Mouse (Mus musculus) megakaryocyte, adult 5-6 weeks (primary cell): ENCODE data around the gene Uts2r. TPM values are rescaled to one million over a fixed set of nuclear protein-coding genes. Genes with fewer than 3 reads are reported as not detected.

Experiments
- ATAC-seq: 2 replicates; pipeline ENCODE4 v1.8.0; 2016; ENCODE audit warnings: mild to moderate bottlenecking, inconsistent platforms; ENCODE audit not compliant: poor library complexity, severe bottlenecking
- total RNA-seq, 2 experiments: library from RNA; stranded (forward) in 1 of 2; stranded (reverse) in 1 of 2; fragments of 153-499, 151-499 nt in 1 of 2; fragments of 221-1000, 200-1000 nt in 1 of 2; gene quantifications; 2 replicates each; pipeline versions ENCODE4 v1.2.3 to v1.2.4; 2015 to 2017

Gene Uts2r
- total RNA-seq (2015), result not detected in 2 replicates
- not detected in 2 replicates for total RNA-seq (2017)

DNA sequence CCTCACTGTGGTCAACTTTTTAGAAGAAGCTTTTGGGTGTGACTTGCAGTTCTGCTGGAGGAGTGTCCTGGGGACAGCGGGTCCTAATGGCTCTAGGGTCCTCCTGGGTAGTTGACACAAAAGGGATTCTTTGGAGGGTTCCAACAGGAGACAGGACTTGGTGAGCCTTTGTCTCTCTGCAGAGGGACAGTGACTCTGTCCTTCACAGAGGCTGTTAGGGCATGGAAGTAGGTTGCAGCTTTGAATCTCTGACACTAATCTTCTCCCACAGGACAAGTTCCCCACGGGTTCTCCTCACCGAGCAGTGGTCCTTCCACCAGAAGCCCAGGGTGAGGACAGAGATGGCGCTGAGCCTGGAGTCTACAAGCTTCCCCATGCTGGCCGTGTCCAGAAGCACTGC is at the start of gene Uts2r:
TSS of gene Uts2r (plus strand) at position 301 of the 400 bp plus-strand sequence.
- no peak for ATAC-seq

DNA sequence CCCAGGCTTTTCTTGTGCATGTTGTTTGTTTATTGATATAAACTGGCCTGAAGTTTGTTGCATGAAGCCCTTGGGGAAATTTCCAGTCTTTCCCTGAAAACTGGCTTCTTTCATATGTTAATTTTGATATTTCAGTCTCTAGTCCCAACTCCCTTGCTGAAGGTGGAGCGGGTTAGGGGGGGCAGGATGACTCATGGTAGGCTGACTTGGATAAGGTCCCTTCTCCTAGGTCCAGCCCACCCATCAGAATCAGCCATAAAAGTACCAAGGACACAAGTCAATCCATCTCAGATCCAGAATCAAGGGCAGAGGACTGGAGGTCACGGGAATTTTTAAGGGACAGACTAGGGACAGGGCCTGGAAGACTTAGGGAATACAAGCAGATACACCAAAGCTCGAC is 49.0 kb upstream of the Uts2r start:
- no peak for ATAC-seq

DNA sequence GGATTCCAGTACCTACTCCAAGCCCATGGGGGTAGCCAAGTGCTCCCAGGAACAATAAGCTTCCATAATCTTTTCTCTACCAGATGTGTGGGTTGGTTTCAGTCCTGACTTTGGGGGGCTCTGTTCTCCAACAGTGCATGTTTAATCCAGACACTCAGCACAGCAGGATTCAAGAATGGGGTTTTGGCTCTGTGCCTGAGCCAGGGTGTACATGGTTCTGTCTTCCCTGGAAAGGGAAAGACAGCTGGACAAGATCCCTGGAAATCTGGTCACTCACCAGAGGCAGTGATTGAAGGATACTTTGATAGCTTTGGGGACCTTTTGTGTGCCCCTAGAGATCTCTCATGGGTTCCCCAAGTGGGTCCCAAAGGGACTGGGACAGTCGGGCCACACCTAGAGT is 48.5 kb upstream of the Uts2r start:
- no peak for ATAC-seq

DNA sequence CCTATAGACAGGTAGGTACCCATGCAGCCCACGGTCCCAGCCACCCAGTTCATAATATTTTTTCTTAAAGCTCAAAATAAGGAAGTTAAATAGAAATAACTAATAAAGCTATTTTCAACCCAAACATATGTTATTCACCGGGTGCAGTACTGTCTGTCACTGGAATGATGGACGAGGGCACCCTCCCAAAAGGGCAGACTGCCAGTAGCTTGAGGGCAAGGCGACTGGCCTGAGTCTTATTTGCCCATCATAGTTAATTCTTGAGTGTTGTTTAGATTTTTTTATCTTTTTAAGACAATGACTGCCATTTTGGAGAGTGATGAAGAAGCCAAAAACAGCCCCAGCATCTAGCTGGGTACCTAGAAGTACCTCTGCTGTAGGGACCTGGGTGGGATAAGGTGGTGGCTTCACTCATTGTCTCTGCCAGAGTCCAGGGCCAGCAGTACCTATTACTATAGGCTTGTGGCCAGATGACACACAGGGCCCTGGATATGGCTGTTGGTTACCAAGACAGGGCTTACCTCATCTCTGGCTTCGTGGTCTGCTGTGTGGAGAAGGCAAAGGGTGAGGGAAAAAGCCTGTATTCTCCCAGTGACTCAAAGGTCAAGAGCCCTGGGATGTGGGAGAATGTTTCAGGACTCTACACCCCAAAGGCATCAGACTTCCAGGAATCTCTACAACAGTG is 47.8 kb upstream of the Uts2r start:
- ATAC-seq, result no peak

DNA sequence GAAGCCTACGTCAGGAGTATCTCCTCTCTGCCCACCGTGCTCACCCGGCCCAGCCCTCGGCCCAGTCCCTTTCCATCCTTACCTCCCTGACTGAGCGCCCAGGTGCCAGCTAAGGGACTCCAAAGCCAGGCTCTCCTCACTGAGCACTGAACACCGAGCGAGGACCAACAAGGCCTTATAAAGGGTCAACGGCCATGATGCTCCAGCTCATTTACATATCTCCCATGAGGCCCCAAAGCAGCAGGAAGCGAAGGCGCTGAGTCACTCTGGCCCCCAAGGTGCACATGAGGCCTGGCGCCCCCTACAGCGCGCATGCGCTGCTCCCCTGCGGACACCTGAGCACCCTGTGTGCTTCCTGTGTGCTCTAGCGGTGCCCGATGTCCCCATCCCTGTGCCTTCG is 42.0 kb upstream of the Uts2r start:
- ATAC-seq, result no peak

DNA sequence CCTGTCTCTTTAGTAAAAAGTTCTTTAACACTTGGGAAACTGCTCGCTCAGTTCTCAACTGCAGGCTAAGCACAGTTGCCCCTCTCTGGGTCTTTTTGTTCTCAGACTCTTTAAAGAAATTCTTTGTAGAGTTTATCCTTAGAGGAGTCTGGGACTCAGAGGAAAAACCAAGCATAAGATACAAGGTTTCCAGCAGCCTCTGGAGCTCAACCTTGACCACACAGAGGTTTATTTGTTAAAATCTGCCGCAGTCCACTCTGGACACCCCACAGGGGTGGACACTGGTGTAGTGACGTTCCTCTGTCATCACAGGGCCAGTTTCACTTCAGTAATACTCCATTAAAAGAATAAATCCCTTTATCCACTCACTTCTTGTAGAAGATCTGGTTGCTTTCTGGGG is 41.5 kb upstream of the Uts2r start, which contains the start of gene Tex19.2:
TSS of gene Tex19.2 (minus strand) at position 101 of the 400 bp plus-strand sequence.
- no peak for ATAC-seq

DNA sequence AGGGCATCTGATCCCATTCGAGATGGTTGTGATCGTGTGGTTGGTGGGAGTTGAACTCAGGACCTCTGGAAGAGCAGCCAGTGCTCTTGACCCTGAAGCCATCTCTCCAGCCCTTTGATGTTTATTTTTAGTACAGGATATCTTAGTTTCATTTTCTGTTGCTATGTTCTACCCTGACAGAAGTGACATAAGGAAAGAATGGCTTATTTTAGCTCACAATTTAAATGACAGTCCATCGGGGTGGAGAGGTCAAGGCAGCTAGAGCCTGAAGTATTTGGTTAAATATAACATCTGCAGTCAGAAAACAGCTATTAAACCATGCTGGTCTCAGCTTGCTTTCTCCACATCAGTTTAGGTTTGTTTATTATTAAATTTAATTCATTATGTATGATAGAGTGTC is 38.9 kb upstream of the Uts2r start:
- ATAC-seq, result no peak

DNA sequence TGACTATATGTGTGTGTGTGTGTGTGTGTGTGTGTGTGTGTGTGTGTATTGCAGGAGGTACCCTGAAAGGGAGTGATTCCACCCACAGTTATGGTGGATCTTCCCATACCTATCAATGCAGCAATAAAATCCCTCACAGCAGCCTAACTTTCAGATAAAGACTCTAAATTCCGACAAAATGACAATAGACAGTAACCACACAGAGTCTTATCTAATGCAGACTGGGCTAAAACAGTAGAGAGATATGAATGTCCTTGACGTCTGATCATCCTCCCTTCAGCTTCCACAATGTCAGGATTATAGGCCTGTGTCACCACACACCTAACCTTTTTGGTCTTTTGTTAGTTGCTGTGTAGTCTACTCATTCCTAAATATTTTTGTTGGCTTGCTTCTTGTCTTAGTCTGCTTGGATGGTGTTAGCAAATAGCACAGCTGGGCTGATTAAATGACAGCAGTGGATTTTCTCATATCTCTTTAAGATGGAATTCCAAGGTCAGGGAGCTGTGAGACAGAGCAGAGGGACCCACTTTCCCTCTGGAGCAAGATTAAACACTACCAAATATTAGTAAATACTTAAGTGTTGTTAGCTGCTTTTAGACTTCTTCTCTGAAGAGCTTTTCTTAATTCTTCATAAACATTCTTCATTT is 37.9 kb upstream of the Uts2r start:
- no peak for ATAC-seq

DNA sequence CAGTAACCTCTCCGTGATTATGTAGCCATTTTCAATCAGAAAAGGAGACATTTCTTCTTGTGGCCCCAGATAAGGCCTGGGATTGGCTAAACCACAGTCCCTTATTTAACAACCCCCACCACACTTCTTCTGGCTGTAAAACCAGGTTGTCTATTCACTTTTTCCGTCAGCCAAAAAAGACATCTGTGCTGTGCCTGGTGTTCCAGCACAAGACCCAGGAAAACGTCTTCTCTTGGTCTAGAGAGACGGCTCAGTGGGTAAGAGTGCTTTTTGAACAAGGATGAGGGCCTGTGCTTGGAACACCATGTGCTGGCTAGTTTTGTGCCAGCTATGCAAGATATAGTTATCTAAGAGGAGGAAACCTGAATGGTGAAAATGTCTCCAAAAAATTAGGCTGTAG is 36.6 kb upstream of the Uts2r start:
- no peak for ATAC-seq

DNA sequence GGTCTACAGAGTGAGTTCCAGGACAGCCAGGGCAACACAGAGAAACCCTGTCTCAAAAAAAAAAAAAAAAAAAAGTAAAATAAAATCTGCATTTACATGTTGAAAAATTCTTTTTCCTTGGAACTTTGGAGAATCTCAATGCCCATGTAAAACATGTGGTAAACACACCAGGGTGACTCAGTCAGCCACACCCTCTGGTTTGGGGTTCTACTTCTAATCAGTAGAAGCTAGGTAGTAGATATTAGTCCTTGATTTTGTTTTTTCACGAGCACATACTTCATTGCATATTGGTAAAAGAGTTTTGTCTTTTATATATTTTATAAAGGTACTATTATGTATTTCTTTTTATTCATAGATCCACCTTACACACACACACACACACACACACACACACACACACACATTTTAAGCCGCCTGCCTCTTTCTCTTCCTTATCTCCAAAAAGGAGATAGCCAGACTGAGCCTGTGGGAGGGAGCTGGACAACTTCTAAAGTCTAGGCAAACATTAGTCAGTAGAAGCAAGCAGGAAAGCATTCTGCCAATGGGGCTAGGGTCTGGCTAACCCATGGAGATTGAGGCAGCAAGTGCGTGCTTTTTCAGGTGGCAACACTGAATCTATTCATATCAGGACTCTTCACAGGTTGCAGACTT is 34.4 kb upstream of the Uts2r start:
- no peak for ATAC-seq

DNA sequence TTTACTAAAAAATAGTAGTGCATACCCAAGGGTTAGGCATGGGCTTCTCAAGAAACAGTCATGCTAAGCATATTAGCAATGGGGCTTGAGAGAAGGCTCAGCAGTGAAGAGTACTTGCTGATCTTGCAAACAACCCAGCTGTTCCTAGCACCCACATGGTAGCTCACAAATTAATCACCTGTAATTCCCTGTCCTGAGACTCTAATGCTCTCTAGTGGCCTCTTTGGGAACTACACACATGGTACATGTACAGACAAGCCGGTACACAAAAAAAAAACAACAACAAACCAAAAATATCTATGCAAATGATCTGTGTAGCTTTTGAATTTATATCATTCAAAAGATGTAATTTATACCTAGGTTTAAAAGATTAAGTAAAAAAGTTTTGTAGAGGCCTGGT is 33.7 kb upstream of the Uts2r start:
- no peak for ATAC-seq

DNA sequence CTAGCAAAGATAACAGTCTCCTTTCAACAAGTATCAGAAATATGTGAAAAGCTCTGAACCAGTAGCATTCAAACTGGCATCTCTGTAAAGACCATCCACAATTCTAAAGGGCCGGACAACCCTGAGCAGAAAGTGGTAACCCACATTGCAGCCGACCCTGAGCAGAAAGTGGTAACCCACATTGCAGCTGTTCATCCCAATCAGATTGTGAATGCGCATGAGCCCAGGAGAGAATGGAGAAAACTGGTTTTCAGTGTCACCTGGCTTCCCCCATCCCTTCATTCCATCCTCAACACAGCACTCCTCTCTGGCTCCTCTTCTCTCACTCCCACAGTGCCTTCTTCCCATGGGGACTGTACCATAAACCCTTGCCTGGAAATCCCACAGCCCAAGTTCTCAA is 32.6 kb upstream of the Uts2r start:
- ATAC-seq, result no peak

DNA sequence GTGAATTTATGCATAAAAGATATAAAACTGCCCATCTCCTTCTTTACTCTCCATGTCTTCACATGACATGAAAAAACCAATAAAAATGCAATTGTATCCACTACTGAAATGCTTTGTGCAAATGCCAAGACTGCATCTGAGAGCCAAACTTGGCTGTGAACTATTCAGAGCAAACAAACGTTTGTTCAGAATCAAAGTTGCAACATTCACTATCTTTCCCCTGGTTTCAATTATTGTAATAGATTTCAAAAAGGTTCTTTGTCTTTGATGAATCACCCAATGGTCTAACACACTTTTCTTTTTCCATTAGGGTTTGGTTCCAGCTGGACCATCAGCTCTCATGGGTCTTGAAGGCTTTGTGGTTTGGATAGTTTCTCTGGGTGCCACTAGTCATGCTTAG is 30.5 kb upstream of the Uts2r start:
- ATAC-seq, result no peak

DNA sequence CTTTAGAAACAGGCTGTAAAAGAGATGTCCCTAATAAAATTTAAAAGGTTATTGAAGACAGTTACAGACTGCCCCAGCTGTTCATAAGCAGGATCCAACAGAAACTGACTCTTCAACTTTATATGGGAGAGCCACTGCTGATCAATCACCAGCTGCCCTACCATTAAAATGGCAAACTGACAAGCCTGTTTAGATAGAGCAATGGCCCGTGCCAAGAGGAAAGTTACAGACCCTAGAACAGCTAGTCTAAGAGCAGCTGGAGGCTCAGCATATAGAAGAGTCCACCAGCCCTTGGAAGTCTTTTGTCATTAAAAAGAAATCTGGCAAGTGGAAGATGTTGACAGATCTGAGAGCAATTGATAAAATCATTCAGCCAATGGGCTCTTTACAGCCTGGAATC is 25.5 kb upstream of the Uts2r start:
- ATAC-seq, result no peak

DNA sequence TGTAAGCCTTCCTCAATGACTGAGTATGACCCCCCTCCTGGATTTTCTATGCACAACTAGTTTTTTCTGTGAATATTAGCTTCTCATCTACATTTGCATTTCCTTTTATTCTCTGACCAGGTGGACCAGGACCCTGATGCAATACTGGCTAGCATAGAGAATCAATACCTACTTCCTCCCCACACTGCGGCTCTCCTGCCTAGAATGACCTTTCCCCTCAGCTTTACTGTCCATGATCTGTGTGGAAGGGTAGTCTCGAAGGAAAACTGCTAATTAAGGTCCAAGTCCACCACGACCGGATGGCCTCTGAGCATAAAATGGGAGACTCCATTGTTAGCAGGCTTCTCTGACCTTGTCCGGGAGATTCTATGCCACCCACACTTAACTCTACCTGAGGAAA is 22.4 kb upstream of the Uts2r start:
- no peak for ATAC-seq

DNA sequence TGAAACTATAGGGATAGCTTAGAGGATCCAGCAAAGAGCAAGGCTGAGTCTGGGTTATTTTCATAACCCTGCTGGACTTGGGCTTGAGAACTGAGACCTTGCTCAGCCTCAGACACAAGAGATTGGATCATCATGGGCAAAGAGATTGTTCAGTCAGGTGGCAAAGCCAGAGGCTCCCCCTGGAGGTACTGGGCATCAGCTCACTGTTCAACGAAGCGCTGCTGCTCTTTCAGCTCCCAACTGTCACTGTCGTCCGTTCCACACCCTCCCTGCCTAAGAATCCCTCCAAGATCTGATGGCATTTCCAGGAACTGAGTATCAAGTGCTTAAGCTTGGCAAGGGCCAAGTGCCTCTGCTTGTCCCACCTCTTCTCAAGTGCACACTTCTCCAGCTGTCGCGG is 21.3 kb upstream of the Uts2r start:
- no peak for ATAC-seq

DNA sequence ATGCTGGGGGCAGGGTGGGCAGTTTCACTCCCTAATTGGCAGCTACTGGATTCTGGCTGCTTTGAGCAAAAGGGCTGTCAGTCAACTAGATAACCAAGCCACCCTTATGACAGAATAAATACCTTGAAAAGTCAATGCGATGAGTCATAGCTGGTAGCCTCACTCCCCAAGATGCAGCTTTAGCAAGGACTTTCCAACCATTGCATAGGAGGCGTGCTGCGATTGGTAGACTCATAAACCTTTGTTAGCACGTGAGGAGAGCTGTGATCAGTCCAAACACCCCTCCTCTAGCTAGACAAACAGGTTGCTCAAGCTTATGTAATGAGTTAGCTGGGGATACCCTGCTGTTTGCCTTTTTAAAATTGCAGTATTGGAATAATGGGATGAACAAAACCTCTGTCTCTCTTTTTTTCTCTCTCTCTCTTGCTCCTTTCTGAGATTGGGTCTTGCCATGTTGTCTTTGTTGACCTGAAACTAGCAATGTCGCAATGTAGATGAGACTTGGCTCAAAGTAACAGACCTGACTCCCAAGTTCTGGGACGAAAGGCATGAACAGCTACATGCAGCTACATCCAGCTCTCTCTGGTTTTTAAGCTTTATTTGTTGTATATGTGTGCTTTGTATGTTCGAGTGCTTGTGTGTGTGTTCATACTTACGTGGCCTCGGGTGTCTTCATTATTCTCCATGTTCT is 16.6 kb upstream of the Uts2r start:
- ATAC-seq, result no peak

DNA sequence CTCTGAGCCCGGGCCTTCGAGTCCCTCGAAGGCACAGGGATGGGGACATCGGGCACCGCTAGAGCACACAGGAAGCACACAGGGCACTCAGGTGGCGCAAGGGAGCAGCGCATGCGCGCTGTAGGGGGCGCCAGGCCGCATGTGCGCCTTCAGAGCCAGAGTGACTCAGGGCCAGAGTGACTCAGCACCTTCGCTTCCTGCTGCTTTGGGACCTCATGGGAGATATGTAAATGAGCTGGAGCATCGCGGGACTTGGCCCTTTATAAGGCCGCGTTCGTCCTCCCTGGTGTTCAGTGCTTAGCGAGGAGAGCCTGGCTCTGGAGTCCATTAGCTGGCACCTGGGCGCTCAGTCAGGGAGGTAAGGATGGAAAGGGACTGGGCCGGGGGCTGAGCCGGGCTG is 14.2 kb upstream of the Uts2r start, which contains the start of gene Tex19.1:
TSS of gene Tex19.1 (plus strand) at position 279 of the 400 bp plus-strand sequence.
- no peak for ATAC-seq

DNA sequence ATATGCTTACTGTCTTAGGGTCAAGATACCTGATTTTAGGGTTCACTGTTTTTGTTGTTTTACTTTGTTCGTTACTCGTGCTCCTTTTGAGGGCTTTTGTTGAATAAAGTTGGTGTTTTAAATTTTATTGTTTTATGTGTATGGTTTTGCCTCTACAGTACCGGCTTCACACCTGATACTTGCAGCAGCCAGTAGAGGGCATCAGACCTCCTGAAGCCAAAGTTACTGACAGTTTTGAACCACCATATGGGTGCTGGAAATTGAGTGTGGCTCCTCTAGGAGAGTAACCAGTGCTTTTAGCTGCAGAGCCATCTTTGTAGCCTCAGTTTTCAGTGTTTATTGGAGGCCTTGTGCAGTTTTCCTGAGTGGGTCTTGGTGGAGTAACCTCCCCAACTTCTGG is 11.9 kb upstream of the Uts2r start:
- no peak for ATAC-seq

DNA sequence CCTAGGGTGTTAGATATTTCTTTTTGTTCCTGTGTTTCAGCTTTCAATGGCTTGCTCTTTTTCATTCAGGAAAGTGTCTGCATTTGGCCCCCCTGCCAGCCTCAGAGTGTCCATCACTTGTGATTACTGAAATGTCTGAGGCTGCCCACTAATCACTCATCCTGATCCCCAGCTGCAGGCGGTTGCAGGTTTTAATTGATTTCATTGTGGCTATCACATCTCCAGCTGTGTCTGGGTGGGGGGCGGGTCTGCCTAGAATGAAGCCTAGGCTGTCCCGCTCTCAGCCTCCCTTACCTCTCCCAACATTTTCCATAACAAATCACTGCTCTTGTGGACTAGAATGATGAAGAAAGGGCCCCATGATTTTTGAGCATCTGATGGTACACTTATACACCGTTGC is 5.9 kb upstream of the Uts2r start:
- no peak for ATAC-seq

DNA sequence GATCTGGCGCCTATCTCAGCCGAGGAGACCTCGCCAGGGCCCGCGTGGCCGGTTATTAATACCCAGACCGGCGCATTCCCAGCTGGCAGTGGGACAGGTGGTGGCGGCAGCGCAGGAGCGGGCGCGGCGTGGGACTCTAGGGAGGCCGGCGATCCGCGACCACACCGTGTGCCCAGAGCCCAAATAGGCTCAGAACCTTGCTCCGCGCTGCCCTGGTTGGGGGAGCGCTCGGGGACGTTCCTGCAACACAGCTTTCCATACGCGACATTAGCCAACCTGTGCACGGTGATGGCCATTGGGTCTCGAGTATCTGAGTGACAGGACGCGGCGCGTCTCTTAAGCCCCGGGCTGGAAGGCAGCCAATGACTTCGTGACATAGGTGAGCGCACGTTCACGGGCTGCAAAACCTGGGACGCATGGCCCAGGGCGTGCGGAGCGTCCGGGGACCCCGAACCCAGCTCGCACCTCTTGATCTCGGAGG is 3.6 kb upstream of the Uts2r start:
- ATAC-seq, result no peak
